Comparison of ENCODE assay signal across 22 mouse cellular contexts in the genomic region with DNA sequence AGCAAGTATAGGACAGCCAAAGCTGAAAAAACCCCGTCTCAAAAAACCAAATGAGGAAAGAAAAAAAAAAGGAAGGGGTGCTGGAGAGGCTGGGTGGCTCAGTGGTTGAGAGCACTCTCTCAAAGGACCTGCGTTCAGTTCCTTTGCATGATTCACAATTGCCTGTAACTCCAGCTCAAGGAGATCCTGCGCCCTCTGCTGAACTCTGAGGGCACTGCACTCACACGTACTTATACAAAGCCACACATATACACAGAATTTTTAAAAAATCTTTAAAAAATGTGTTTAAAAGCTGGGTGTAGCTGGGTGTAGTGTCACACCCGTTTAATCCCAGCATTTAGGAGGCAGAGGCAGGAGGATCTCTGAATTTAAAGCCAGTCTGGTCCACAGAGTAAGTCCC. TPM values are rescaled to one million over a fixed set of nuclear protein-coding genes. Genes with fewer than 3 reads are reported as not detected.
DNase-seq lines count a peak whose midpoint lies in the region; ATAC-seq and TF ChIP-seq lines count a peak whose summit lies in the region.
"Had no signal": no experiment of that assay in that cellular context is flagged by ENCODE, and none has a peak within 500 bp of the region (broad histone marks: within the 10 kb centered on the region; RNA-seq: fewer than 3 reads in every experiment).

No protein-coding gene starts in this region.

- no peaks in the 10 kb centered on the region for H3K36me3 ChIP-seq in kidney, adult 2 months (ENCODE audit: control insufficient read depth, insufficient read depth, low read length)
- no peaks in the 10 kb centered on the region for H3K36me3 ChIP-seq in kidney, embryonic 16.5 days (ENCODE audit: insufficient read depth, low read length)
- H3K36me3 ChIP-seq: embryonic facial prominence, embryonic 12.5 days had no signal

- peaks cover 5% of the 10 kb centered on the region; the same call in 1 of the 2 replicates for H3K9me3 ChIP-seq in kidney, embryonic 16.5 days (ENCODE audit: low read length)
- H3K9me3 ChIP-seq: embryonic facial prominence, embryonic 12.5 days had no signal

- H3K4me2 ChIP-seq in kidney, embryonic 16.5 days (replicated peaks; ENCODE audit: low read depth, low read length): no peak overlapping the region
- H3K4me2 ChIP-seq: embryonic facial prominence, embryonic 12.5 days had no signal

- no peak overlapping the region for H3K9ac ChIP-seq in kidney, embryonic 16.5 days (replicated peaks; ENCODE audit: low read length)
- H3K9ac ChIP-seq: embryonic facial prominence, embryonic 12.5 days; forebrain, postnatal 0 days had no signal

- no peak for TF ChIP-seq POLR2A in kidney, adult 2 months (IDR thresholded peaks at IDR 0.05; ENCODE audit: low read depth, low read length)

- 82% methylated on average over 5 of the region's 5 CpGs for WGBS in kidney, adult 2 months
- 74% methylated on average over 5 of the region's 5 CpGs for WGBS in kidney, embryonic 16.5 days

- H3K4me1 ChIP-seq in kidney, adult 2 months (ENCODE audit: control insufficient read depth, insufficient read depth, low read length): no peaks in the 10 kb centered on the region
- no peaks in the 10 kb centered on the region for H3K4me1 ChIP-seq in kidney, embryonic 16.5 days (ENCODE audit: insufficient read depth, low read length)
- H3K4me1 ChIP-seq: embryonic facial prominence, embryonic 12.5 days had no signal

- no peak overlapping the region for H3K4me3 ChIP-seq in kidney, adult 2 months (ENCODE audit: insufficient read depth, low read depth, low read length)
- H3K4me3 ChIP-seq in kidney, embryonic 16.5 days (ENCODE audit: low read length): no peak overlapping the region
- H3K4me3 ChIP-seq: embryonic facial prominence, embryonic 12.5 days had no signal

- H3K27me3 ChIP-seq in kidney, adult 2 months (replicated peaks; ENCODE audit: control insufficient read depth, insufficient read depth, low read length): no peaks in the 10 kb centered on the region
- no peaks in the 10 kb centered on the region for H3K27me3 ChIP-seq in kidney, embryonic 16.5 days (ENCODE audit: insufficient read depth, low read length)
- H3K27me3 ChIP-seq: embryonic facial prominence, embryonic 12.5 days had no signal

- H3K27ac ChIP-seq in kidney, adult 2 months (ENCODE audit: insufficient read depth, low read depth, low read length): no peak overlapping the region
- H3K27ac ChIP-seq in kidney, embryonic 16.5 days (ENCODE audit: low read length): no peak overlapping the region
- H3K27ac ChIP-seq: embryonic facial prominence, embryonic 12.5 days; kidney, postnatal 0 days; stomach, postnatal 0 days had no signal

- no peak for ATAC-seq in kidney, embryonic 16.5 days (ENCODE audit: low FRiP score, low TSS enrichment)
- peak; percentile 30; the same call in 1 of the 2 replicates for ATAC-seq in neutrophil, adult 5-6 weeks (ENCODE audit: extremely low read depth, insufficient number of reproducible peaks, low FRiP score, poor library complexity, severe bottlenecking)
- ATAC-seq in megakaryocyte-erythroid progenitor cell, adult 5-6 weeks (replicated peaks; ENCODE audit: low FRiP score, low TSS enrichment, poor library complexity, severe bottlenecking): no peak
- ATAC-seq: forebrain, postnatal 0 days; inflammation-experienced regulatory T-cells, adult 6 months had no signal

- no peak for DNase-seq in kidney, adult 2 months
- DNase-seq in retina, embryonic 14.5 days (ENCODE audit: low spot score): peak; percentile 6
- no peak for DNase-seq in retina, postnatal 1 day
- peak; percentile 34 for DNase-seq in NIH3T3 (ENCODE audit: low read depth)
- DNase-seq in cerebellum, postnatal 25 days: no peak
- DNase-seq: adrenal gland, adult 8-10 months; cerebellum, adult 11-12 months; forebrain, postnatal 0 days; lung, adult 2 months; right cerebral cortex, postnatal 14 days; thymus, postnatal 14 days had no signal

- 0 out of 2 replicates have a peak, but pooled peaks have one; percentile 11 for TF ChIP-seq CTCF in kidney, adult 2 months (conservative IDR thresholded peaks at IDR 0.05; ENCODE audit: insufficient read depth, insufficient read length, low read depth, low read length)

RNA-seq across cellular contexts. Expression of gene Klb, which starts 6.9 kb away (rescaled TPM):
- 1.5 and 1.8 TPM in 2 replicates for polyA plus RNA-seq in kidney, adult 2 months (2012; rRNA removed)
- 0.09 and 0.20 TPM in 2 replicates for polyA plus RNA-seq in kidney, embryonic 16.5 days (2015; fragmentation: Nextera tagmentation; extraction: Ambion mirVana)
- not detected in 2 replicates for total RNA-seq in neutrophil, adult 5-6 weeks (2017)
- not detected in 2 replicates for total RNA-seq in megakaryocyte-erythroid progenitor cell, adult 5-6 weeks (2014; fragmentation: Nextera tagmentation)
- total RNA-seq in megakaryocyte-erythroid progenitor cell, adult 5-6 weeks (2017): not detected in 2 replicates
- total RNA-seq: common myeloid progenitor, adult 5-6 weeks; megakaryocyte, adult 5-6 weeks had no signal
- polyA plus RNA-seq: heart, postnatal 0 days; hindbrain, embryonic 11.5 days; inflammation-experienced regulatory T-cells, adult 6 months had no signal

RNA-seq across cellular contexts. Expression of gene Rfc1, which starts 19.5 kb away (rescaled TPM):
- 9.1 and 10.9 TPM in 2 replicates for polyA plus RNA-seq in kidney, adult 2 months (2012; rRNA removed)
- 70.8 and 87.8 TPM in 2 replicates for polyA plus RNA-seq in kidney, embryonic 16.5 days (2015; fragmentation: Nextera tagmentation; extraction: Ambion mirVana)
- total RNA-seq in neutrophil, adult 5-6 weeks (2017): 120 and 132 TPM in 2 replicates
- total RNA-seq in megakaryocyte-erythroid progenitor cell, adult 5-6 weeks (2014; fragmentation: Nextera tagmentation): 67.0 and 94.1 TPM in 2 replicates
- total RNA-seq in megakaryocyte-erythroid progenitor cell, adult 5-6 weeks (2017): 105 and 140 TPM in 2 replicates

RNA-seq across cellular contexts. Expression of gene Rpl9, which starts 36.3 kb away (rescaled TPM):
- polyA plus RNA-seq in kidney, adult 2 months (2012; rRNA removed): 220 and 310 TPM in 2 replicates
- polyA plus RNA-seq in kidney, embryonic 16.5 days (2015; fragmentation: Nextera tagmentation; extraction: Ambion mirVana): 901 and 990 TPM in 2 replicates
- 1,010 and 1,014 TPM in 2 replicates for total RNA-seq in neutrophil, adult 5-6 weeks (2017)
- 3,188 and 3,587 TPM in 2 replicates for total RNA-seq in megakaryocyte-erythroid progenitor cell, adult 5-6 weeks (2014; fragmentation: Nextera tagmentation)
- total RNA-seq in megakaryocyte-erythroid progenitor cell, adult 5-6 weeks (2017): 2,324 and 2,626 TPM in 2 replicates

RNA-seq across cellular contexts. Expression of gene Lias, which starts 36.3 kb away (rescaled TPM):
- polyA plus RNA-seq in kidney, adult 2 months (2012; rRNA removed): 18.6 and 26.1 TPM in 2 replicates
- polyA plus RNA-seq in kidney, embryonic 16.5 days (2015; fragmentation: Nextera tagmentation; extraction: Ambion mirVana): 67.2 and 71.4 TPM in 2 replicates
- 48.3 and 66.2 TPM in 2 replicates for total RNA-seq in neutrophil, adult 5-6 weeks (2017)
- total RNA-seq in megakaryocyte-erythroid progenitor cell, adult 5-6 weeks (2014; fragmentation: Nextera tagmentation): 50.8 and 71.9 TPM in 2 replicates
- total RNA-seq in megakaryocyte-erythroid progenitor cell, adult 5-6 weeks (2017): 56.3 and 62.0 TPM in 2 replicates

Comparison
In these comparisons a context has a peak if more than half of its experiments do, and no peak if none do; other contexts are left out.
1. DNase-seq: peak in retina, embryonic 14.5 days (single experiment) and NIH3T3 (single experiment); none in kidney, adult 2 months (single experiment), retina, postnatal 1 day (single experiment) and cerebellum, postnatal 25 days (0 of 2).